Mouse (Mus musculus): ENCODE results near the gene Tulp1. TPM values are rescaled to one million over a fixed set of nuclear protein-coding genes. Genes with fewer than 3 reads are reported as not detected.

Tulp1 gene
- polyA plus RNA-seq, 1 experiment from 2014 or later, result 1.4 TPM

DNA sequence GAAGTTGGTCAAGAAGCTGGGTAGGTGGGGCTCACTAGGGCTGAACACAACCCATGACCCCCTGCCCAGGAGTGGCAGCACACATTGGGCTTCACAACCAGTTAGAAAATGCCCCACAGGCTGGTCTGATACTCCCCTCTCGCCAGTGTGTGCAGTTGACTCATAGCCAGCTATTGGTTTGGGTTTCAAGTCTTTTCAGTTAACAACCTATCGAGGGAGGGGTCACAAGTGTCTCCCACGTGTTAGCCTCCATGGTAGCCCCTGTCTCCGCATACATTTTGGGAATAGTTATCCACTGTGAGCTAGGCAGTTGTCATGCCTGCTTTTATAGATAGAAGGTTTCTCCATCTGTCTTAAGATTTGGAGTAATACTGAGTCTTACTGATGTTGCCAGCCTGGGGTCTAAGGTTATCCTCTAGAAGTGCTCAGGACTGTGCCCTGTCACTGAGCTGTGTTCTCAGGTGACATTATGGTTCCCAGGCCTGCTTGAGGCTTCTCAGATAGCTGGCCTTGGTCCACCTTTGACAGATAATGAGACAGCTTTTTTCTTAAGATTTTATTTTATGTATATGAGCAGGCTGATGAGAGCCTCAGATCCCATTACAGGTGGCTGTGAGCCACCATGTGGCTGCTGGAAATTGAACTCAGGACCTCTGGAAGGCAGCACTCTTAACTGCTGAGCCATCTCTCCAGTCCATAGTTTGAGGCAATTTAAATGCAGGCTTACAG is 35.4 kb downstream of the Tulp1 start:
- H3K9ac ChIP-seq (ENCODE audit: low read depth, low read length), result peak overlapping the region; percentile 91
- no peaks in the 10 kb centered on the region for H3K9me3 ChIP-seq (ENCODE audit: control insufficient read depth)
- no peak for TF ChIP-seq CTCF (IDR thresholded peaks at IDR 0.05; ENCODE audit: low read depth)
- H3K27me3 ChIP-seq (replicated peaks; ENCODE audit: control insufficient read depth, insufficient read depth, low read length), result no peaks in the 10 kb centered on the region
- no peak for ATAC-seq
- 2% methylated on average over 4 of the region's 4 CpGs for WGBS
- H3K4me2 ChIP-seq (replicated peaks; ENCODE audit: low read depth), result peak overlapping the region; percentile 81
- peaks cover 15% of the 10 kb centered on the region for H3K4me1 ChIP-seq (replicated peaks; ENCODE audit: control insufficient read depth, insufficient read depth, low read length)
- peak overlapping the region; percentile 97; the same call in 1 of the 2 replicates for H3K27ac ChIP-seq (ENCODE audit: low read depth, low read length)
- H3K36me3 ChIP-seq (ENCODE audit: control insufficient read depth, insufficient read depth), result peaks cover 45% of the 10 kb centered on the region
- peak overlapping the region; percentile 58 for H3K4me3 ChIP-seq (ENCODE audit: low read depth, low read length)

DNA sequence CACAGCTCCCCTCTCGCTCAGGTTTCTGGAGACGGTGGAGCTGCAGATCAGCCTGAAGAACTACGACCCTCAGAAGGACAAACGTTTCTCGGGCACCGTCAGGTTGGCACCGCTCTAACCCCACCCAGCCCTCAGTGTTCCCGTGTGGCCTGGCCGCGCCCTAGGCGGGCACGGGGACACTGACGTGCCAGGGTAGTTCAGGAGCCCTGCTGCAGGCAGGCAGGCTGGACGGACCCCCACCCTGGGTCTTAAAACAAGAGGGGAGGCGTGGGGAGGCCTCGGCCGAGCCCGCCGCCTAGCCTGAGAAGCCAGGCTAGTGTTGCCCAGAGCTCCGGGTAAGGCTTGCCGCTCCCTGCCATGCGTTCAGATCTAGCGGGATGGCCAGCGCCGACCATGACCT is 36.1 kb downstream of the Tulp1 start:
- peak overlapping the region; percentile 97 for H3K27ac ChIP-seq (ENCODE audit: low read depth, low read length)
- peaks cover 15% of the 10 kb centered on the region for H3K4me1 ChIP-seq (replicated peaks; ENCODE audit: control insufficient read depth, insufficient read depth, low read length)
- H3K4me2 ChIP-seq (replicated peaks; ENCODE audit: low read depth), result peak overlapping the region; percentile 81
- peaks cover 41% of the 10 kb centered on the region for H3K36me3 ChIP-seq (ENCODE audit: control insufficient read depth, insufficient read depth)
- H3K27me3 ChIP-seq (replicated peaks; ENCODE audit: control insufficient read depth, insufficient read depth, low read length), result no peaks in the 10 kb centered on the region
- under 1% methylated on average over 25 of the region's 25 CpGs for WGBS
- ATAC-seq, result peak; percentile 29
- no peak for TF ChIP-seq CTCF (IDR thresholded peaks at IDR 0.05; ENCODE audit: low read depth)
- H3K4me3 ChIP-seq (ENCODE audit: low read depth, low read length), result peak overlapping the region; percentile 58
- H3K9me3 ChIP-seq (ENCODE audit: control insufficient read depth), result no peaks in the 10 kb centered on the region
- H3K9ac ChIP-seq (ENCODE audit: low read depth, low read length), result peak overlapping the region; percentile 91

DNA sequence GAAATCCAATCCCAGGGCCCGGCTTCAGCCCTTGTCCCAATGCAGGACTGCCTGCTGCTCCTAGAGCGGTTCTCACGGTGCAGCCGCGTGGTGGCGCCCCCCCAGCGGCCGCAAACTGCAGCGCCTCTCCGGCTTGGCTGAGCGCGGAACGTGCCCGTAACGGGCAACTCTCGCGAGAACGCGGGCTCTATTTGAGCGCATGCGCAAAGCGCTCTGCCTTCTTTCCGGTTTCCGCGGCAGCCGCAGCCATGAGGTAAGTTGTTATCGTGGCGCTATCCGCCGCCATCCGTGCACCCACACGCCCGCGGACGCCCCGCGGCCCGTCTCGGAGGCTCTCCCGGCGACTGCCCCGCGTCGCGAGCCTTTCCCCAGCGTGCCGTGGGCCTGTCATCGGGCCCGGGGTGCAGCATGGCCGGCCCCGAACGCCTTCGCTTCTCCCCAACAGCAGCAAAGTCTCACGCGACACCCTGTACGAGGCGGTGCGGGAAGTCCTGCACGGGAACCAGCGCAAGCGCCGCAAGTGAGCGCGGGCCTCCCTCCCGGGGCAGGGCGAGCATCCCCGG is 36.6 kb downstream of the Tulp1 start, which contains the start of gene Rpl10a:
Gene Rpl10a (plus strand): TSS at position 106 of the 563 bp plus-strand sequence.
- Histone ChIP-seq H3K27me3 (replicated peaks; ENCODE audit: control insufficient read depth, insufficient read depth, low read length) (no peaks in the 10 kb centered on the region), H3K4me1 (replicated peaks; ENCODE audit: control insufficient read depth, insufficient read depth, low read length) (peaks cover 15% of the 10 kb centered on the region), H3K9ac (ENCODE audit: low read depth, low read length) (peak within 1 kb of the TSS; percentile 91), H3K36me3 (ENCODE audit: control insufficient read depth, insufficient read depth) (peaks cover 42% of the 10 kb centered on the region), H3K4me3 (ENCODE audit: low read depth, low read length) (peak within 1 kb of the TSS; percentile 58), H3K4me2 (replicated peaks; ENCODE audit: low read depth) (peak within 1 kb of the TSS; percentile 81), H3K9me3 (ENCODE audit: control insufficient read depth) (no peaks in the 10 kb centered on the region), H3K27ac (ENCODE audit: low read depth, low read length) (peak within 1 kb of the TSS; percentile 97)
- WGBS, result under 1% methylated on average over 66 of the region's 67 CpGs
- ATAC-seq, result peak; percentile 84
- TF ChIP-seq CTCF (IDR thresholded peaks at IDR 0.05; ENCODE audit: low read depth), result peak; percentile 96

DNA sequence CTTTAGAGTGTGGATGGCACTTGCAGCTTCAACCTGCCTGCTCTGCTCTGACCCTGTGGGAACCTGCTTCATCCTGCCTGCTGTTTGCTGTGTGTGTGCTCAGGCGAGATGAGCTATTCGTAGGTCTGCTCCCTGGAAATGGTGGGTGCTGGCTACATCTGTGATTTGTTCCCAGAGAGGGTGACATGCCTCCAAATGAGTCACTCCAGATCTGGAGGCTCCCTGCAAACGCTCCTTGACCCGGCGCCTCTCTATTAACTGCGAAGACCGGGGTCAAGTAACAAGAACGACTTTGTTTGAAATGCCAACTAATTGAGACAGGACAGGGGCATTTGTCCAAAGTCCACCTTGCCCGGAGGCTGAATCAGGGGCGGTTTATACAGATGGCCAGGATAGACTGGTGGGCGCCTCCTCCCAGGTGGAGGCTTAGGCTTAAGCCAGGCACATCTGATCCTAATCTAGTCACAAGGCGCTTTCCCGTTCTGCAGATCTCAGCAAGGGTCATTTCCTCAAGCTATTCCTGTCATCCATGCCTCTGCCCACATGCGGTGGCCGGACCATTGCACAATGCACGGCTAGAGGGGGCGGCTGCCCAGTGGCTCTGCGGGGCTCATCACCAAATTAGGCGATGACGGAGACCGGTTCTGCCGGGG is 37.2 kb downstream of the Tulp1 start:
- Histone ChIP-seq H3K27me3 (replicated peaks; ENCODE audit: control insufficient read depth, insufficient read depth, low read length) (no peaks in the 10 kb centered on the region), H3K4me3 (ENCODE audit: low read depth, low read length) (peak overlapping the region; percentile 58), H3K4me2 (replicated peaks; ENCODE audit: low read depth) (peak overlapping the region; percentile 81), H3K9me3 (ENCODE audit: control insufficient read depth) (no peaks in the 10 kb centered on the region), H3K4me1 (replicated peaks; ENCODE audit: control insufficient read depth, insufficient read depth, low read length) (peaks cover 9% of the 10 kb centered on the region; the same call in 1 of the 2 replicates), H3K36me3 (ENCODE audit: control insufficient read depth, insufficient read depth) (peaks cover 35% of the 10 kb centered on the region), H3K27ac (ENCODE audit: low read depth, low read length) (peak overlapping the region; percentile 97), H3K9ac (ENCODE audit: low read depth, low read length) (peak overlapping the region; percentile 91)
- peak; percentile 48 for ATAC-seq
- no peak for TF ChIP-seq CTCF (IDR thresholded peaks at IDR 0.05; ENCODE audit: low read depth)
- 3% methylated on average over 22 of the region's 22 CpGs for WGBS

DNA sequence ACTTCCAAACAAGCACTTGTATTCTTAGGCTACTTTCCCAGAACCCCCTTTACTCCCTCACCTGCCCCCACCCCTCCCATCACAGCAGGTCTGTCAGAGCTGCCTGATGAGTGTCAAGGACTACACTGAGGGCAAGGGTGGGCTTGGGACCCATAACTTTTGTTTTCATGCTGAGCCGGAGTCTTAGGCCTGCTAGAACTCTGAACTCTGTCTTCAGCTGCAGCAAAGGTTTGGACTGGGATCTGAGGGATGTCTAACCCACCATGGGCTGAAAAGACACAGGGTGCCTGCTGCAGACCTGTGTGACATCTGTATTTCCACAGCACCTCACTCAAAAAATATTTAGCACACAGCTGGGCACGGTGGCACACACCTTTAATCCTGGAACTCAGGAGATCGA is 38.1 kb downstream of the Tulp1 start:
- no peaks in the 10 kb centered on the region for H3K27me3 ChIP-seq (replicated peaks; ENCODE audit: control insufficient read depth, insufficient read depth, low read length)
- no peaks in the 10 kb centered on the region for H3K9me3 ChIP-seq (ENCODE audit: control insufficient read depth)
- WGBS, result 62% methylated on average over 3 of the region's 3 CpGs
- TF ChIP-seq CTCF (IDR thresholded peaks at IDR 0.05; ENCODE audit: low read depth), result no peak
- no peak overlapping the region; the same call in 1 of the 2 replicates for H3K27ac ChIP-seq (ENCODE audit: low read depth, low read length)
- peaks cover 9% of the 10 kb centered on the region; the same call in 1 of the 2 replicates for H3K4me1 ChIP-seq (replicated peaks; ENCODE audit: control insufficient read depth, insufficient read depth, low read length)
- no peak overlapping the region for H3K9ac ChIP-seq (ENCODE audit: low read depth, low read length)
- no peak overlapping the region for H3K4me2 ChIP-seq (replicated peaks; ENCODE audit: low read depth)
- ATAC-seq, result no peak
- H3K4me3 ChIP-seq (ENCODE audit: low read depth, low read length), result no peak overlapping the region
- peaks cover 32% of the 10 kb centered on the region for H3K36me3 ChIP-seq (ENCODE audit: control insufficient read depth, insufficient read depth)

DNA sequence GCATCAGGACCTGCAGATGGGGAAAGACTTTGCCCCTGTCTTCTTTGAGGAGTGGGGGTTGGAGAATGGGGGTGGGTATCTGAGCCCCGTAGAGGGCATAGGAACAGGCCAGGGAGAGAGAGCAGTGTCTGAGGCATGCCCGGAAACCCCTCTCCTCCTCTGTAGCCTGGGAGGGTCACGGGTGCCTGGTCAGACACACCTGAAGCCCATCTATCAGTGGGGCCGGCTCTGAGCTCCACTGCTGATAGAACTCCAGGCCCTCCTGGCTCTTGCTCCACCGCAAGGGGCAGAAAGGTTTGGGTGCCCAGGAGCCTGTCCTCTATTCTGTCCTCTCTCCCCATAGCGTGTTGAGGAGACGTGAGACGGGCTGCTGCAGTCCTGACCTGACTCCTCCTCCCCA is 39.3 kb downstream of the Tulp1 start:
- 93% methylated on average over 8 of the region's 8 CpGs for WGBS
- no peak overlapping the region for H3K4me2 ChIP-seq (replicated peaks; ENCODE audit: low read depth)
- no peak for ATAC-seq
- no peaks in the 10 kb centered on the region for H3K27me3 ChIP-seq (replicated peaks; ENCODE audit: control insufficient read depth, insufficient read depth, low read length)
- H3K36me3 ChIP-seq (ENCODE audit: control insufficient read depth, insufficient read depth), result peaks cover 24% of the 10 kb centered on the region
- no peak overlapping the region for H3K9ac ChIP-seq (ENCODE audit: low read depth, low read length)
- H3K9me3 ChIP-seq (ENCODE audit: control insufficient read depth), result no peaks in the 10 kb centered on the region
- H3K4me3 ChIP-seq (ENCODE audit: low read depth, low read length), result no peak overlapping the region
- peaks cover 9% of the 10 kb centered on the region; the same call in 1 of the 2 replicates for H3K4me1 ChIP-seq (replicated peaks; ENCODE audit: control insufficient read depth, insufficient read depth, low read length)
- no peak for TF ChIP-seq CTCF (IDR thresholded peaks at IDR 0.05; ENCODE audit: low read depth)
- no peak overlapping the region for H3K27ac ChIP-seq (ENCODE audit: low read depth, low read length)
